Mouse (Mus musculus) forebrain, embryonic 12.5 days (tissue): ENCODE results near the gene Ctdnep1. TPM values are rescaled to one million over a fixed set of nuclear protein-coding genes. Genes with fewer than 3 reads are reported as not detected.

Source experiments
- ATAC-seq: fragments of 200-750 bp; cut with Nextera tagmentation; 2 replicates; pipeline ENCODE4 v1.8.0; 2017; ENCODE audit warnings: moderate TSS enrichment; ENCODE audit not compliant: low FRiP score
- H3K27ac ChIP-seq: fragments of 300-500 bp; sonication (generic); 2 replicates; pipeline ENCODE4 v1.5.1; 2016; ENCODE audit warnings: mild to moderate bottlenecking
- H3K27me3 ChIP-seq: fragments of 300-500 bp; sonication (generic); 2 replicates; pipeline ENCODE4 v1.6.1; 2016; ENCODE audit warnings: mild to moderate bottlenecking
- H3K36me3 ChIP-seq: fragments of 300-500 bp; sonication (generic); replicated peaks from 2 replicates; pipeline ENCODE4 v1.6.1; 2016; ENCODE audit warnings: mild to moderate bottlenecking
- H3K4me1 ChIP-seq: fragments of 300-500 bp; sonication (generic); 2 replicates; pipeline ENCODE4 v1.6.1; 2016
- H3K4me2 ChIP-seq: fragments of 300-500 bp; sonication (generic); 2 replicates; pipeline ENCODE4 v1.6.1; 2016; ENCODE audit warnings: mild to moderate bottlenecking, moderate library complexity
- H3K4me3 ChIP-seq: fragments of 300-500 bp; sonication (generic); replicated peaks from 2 replicates; pipeline ENCODE4 v1.5.1; 2016; ENCODE audit warnings: mild to moderate bottlenecking
- H3K9ac ChIP-seq: fragments of 300-500 bp; sonication (generic); 2 replicates; pipeline ENCODE4 v1.6.1; 2016; ENCODE audit warnings: mild to moderate bottlenecking
- H3K9me3 ChIP-seq: fragments of 300-500 bp; sonication (generic); 2 replicates; pipeline ENCODE4 v1.6.1; 2016
- WGBS: fragments of 180-500 bp; shearing (Covaris S2); methylation state at CpG from one replicate; pipeline ENCODE4 v1.1.7; 2016; 5-methylcytosine and 5-hydroxymethylcytosine counted together
- microRNA counts: library from miRNA; unstranded; fragments of <30 nt; microRNA quantifications from one replicate; lab custom pipeline; 2017
- microRNA-seq: library from miRNA; unstranded; fragments of <30 nt; microRNA quantifications from one replicate; pipeline ENCODE4, GENCODE M21; 2017
- polyA plus RNA-seq: library from polyadenylated mRNA; unstranded; fragments of >200 nt; fragmentation: Nextera tagmentation; extraction: Ambion mirVana; gene quantifications from 2 replicates; pipeline ENCODE4 v1.2.1, GENCODE M21; 2016

Gene Ctdnep1
- polyA plus RNA-seq, 1 experiment from 2014 or later: 20.7 TPM

DNA sequence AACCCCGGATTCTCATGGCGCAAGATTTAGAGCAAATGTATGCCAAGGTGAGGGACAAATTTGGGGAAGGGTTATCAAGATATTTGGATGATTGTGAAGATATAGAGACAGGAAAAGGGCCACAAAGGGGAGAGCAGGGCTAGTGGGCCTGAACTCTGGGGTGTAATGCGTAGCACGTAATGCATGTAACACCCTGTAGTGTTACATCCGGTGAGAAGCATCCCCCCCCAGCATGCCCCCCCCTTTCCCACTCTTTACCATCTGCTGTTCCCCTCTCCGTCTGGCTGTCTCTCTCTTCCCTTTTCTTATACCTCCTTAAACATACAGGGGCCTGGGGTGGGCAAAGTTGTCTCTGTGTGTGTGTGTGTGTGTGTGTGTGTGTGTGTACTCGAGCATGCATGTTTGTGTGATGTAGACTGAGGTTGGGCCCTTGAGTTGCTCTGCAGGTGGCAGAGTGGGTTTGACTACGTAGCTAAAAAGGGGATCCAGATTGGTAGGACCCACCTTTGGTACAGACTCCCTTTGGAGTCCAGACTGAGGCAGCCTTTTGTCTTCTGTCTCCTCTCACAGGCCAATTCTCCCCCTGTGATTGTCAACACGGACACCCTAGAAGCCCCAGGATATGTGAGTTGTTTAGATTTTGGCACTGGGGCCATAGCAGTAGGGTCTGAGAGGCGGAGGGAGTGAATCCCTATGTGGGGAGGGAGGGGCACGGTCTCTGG is 49.0 kb downstream of the Ctdnep1 start:
- peak; percentile 56 for ATAC-seq
- peaks cover 57% of the 10 kb centered on the region for H3K4me1 ChIP-seq

GRCm38 (mm10) chr11:70030651-70031320 is 49.8 kb downstream of the Ctdnep1 start:
- Histone ChIP-seq H3K27ac (peak overlapping the region; percentile 96), H3K4me3 (peak overlapping the region; percentile 36; the same call in 1 of the 2 replicates), H3K9ac (0 out of 2 replicates have a peak overlapping the region, but pooled peaks have one; percentile 57), H3K36me3 (peaks cover 39% of the 10 kb centered on the region), H3K4me1 (peaks cover 49% of the 10 kb centered on the region), H3K9me3 (no peaks in the 10 kb centered on the region), H3K27me3 (no peaks in the 10 kb centered on the region), H3K4me2 (peak overlapping the region; percentile 67)
- ATAC-seq: no peak
- 94% methylated on average over 28 of the region's 28 CpGs for WGBS

More for the DNA sequence above, 49.0 kb downstream of the Ctdnep1 start:
- Histone ChIP-seq H3K4me3 (peak overlapping the region; percentile 36), H3K9me3 (no peaks in the 10 kb centered on the region), H3K4me2 (peak overlapping the region; percentile 67), H3K9ac (peak overlapping the region; percentile 57), H3K27me3 (no peaks in the 10 kb centered on the region), H3K36me3 (peaks cover 37% of the 10 kb centered on the region), H3K27ac (peak overlapping the region; percentile 96)
- 23% methylated on average over 11 of the region's 11 CpGs for WGBS

GRCm38 (mm10) chr11:70031321-70031670 is 50.3 kb downstream of the Ctdnep1 start:
- Histone ChIP-seq H3K4me3 (no peak overlapping the region), H3K27ac (no peak overlapping the region), H3K4me1 (peaks cover 44% of the 10 kb centered on the region), H3K27me3 (no peaks in the 10 kb centered on the region), H3K9ac (no peak overlapping the region), H3K36me3 (peaks cover 39% of the 10 kb centered on the region), H3K4me2 (0 out of 2 replicates have a peak overlapping the region, but pooled peaks have one; percentile 67), H3K9me3 (no peaks in the 10 kb centered on the region)
- ATAC-seq: no peak
- WGBS: 96% methylated on average over 11 of the region's 11 CpGs

DNA sequence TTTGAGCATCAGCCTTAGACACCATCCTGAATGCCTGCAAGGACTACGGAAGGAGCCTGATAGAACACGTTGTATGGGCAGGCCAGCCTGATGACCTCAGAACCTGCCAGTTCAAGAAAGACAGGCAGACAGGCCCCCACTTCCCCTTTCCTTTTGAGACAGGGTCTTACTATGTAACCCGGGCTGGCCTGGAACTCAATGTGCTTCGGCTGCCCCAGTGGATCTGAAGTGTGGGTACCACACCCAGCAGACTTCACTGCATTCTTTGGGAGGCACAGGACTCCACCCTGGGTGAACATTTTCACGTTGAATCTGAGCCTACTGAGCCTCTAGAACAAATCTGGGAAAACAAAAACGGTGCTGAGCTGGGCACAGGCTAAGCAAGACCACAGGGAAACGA is 57.2 kb downstream of the Ctdnep1 start:
- Histone ChIP-seq H3K27me3 (no peaks in the 10 kb centered on the region), H3K27ac (no peak overlapping the region), H3K4me2 (no peak overlapping the region), H3K4me1 (0 out of 2 replicates have a peak, but pooled peaks cover 3% of the 10 kb centered on the region), H3K9me3 (no peaks in the 10 kb centered on the region), H3K9ac (no peak overlapping the region), H3K4me3 (no peak overlapping the region), H3K36me3 (peaks cover 73% of the 10 kb centered on the region)
- WGBS: 88% methylated on average over 7 of the region's 7 CpGs
- ATAC-seq: no peak

DNA sequence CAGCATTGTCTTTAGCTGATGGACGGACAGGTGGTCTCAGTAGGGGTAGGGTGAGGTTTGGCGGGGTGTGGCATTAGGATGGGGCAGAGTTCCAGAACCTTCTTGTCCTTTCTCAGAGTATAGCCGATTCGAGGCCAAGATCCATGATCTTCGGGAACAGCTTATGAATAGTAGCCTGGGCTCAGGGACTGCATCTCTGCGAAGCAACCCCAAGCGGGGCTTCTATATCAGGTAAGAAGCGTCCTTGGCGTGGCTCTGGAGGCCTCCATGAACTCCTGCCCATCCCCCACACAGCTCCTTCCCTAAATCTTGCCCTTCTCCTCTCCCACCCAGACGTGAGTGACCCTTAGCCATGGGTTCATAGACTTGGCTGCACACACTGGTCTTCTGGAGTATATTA is 58.7 kb downstream of the Ctdnep1 start:
- no peak overlapping the region for H3K27ac ChIP-seq
- no peak overlapping the region for H3K4me2 ChIP-seq
- peaks cover 4% of the 10 kb centered on the region; the same call in 1 of the 2 replicates for H3K4me1 ChIP-seq
- no peak for ATAC-seq
- no peak overlapping the region for H3K4me3 ChIP-seq
- H3K27me3 ChIP-seq: no peaks in the 10 kb centered on the region
- peaks cover 76% of the 10 kb centered on the region for H3K36me3 ChIP-seq
- 90% methylated on average over 10 of the region's 10 CpGs for WGBS
- H3K9me3 ChIP-seq: no peaks in the 10 kb centered on the region
- H3K9ac ChIP-seq: no peak overlapping the region

GRCm38 (mm10) chr11:70040184-70040583 is 59.2 kb downstream of the Ctdnep1 start:
- H3K4me3 ChIP-seq: no peak overlapping the region
- H3K9ac ChIP-seq: no peak overlapping the region
- H3K27ac ChIP-seq: no peak overlapping the region
- peaks cover 5% of the 10 kb centered on the region; the same call in 1 of the 2 replicates for H3K4me1 ChIP-seq
- ATAC-seq: no peak
- H3K36me3 ChIP-seq: peaks cover 77% of the 10 kb centered on the region
- H3K4me2 ChIP-seq: no peak overlapping the region
- H3K9me3 ChIP-seq: no peaks in the 10 kb centered on the region
- WGBS: 92% methylated on average over 7 of the region's 7 CpGs
- no peaks in the 10 kb centered on the region for H3K27me3 ChIP-seq

MicroRNAs encoded within 50 kb of the gene (microRNA counts, 519-probe panel; counts per million panel counts)
- microRNA mmu-miR-324-3p (lab: Ali Mortazavi, UCI): not detected
- microRNA mmu-miR-324-5p (lab: Ali Mortazavi, UCI): 3,781 counts per million, percentile 40 among the panel's probes with 10 or more counts

Small RNA genes lying within 50 kb of the gene (microRNA-seq; reads per million reads assigned to microRNA genes)
- gene Gm44349: not detected
- gene Mir324: 4,920 reads per million, percentile 89 among the genes with 10 or more reads in this experiment

Other genes starting within 250 kb of the Ctdnep1 start
- gene Polr2a, start 222.5 kb upstream of the Ctdnep1 start, polyA plus RNA-seq: 31.3 and 35.4 TPM in 2 replicates
- gene Slc35g3, start 219.2 kb upstream of the Ctdnep1 start, polyA plus RNA-seq: 0.13 and 0.33 TPM in 2 replicates
- gene Zbtb4, start 215.2 kb upstream of the Ctdnep1 start, polyA plus RNA-seq: 1.3 and 1.5 TPM in 2 replicates
- gene Chrnb1, start 185.2 kb upstream of the Ctdnep1 start, polyA plus RNA-seq: 1.2 and 1.8 TPM in 2 replicates
- gene Fgf11, start 179.3 kb upstream of the Ctdnep1 start, polyA plus RNA-seq: 2.6 and 3.2 TPM in 2 replicates
- gene Tmem102, start 175.5 kb upstream of the Ctdnep1 start, polyA plus RNA-seq: 0.76 and 1.3 TPM in 2 replicates
- gene Gm39566, start 165.9 kb upstream of the Ctdnep1 start, polyA plus RNA-seq: not detected in 2 replicates
- not detected in 2 replicates for gene Spem2, start 162.7 kb upstream of the Ctdnep1 start, polyA plus RNA-seq
- gene Spem1, start 159.0 kb upstream of the Ctdnep1 start, polyA plus RNA-seq: 0.24 and 0.26 TPM in 2 replicates
- 13.3 and 14.0 TPM in 2 replicates for gene Nlgn2, start 143.4 kb upstream of the Ctdnep1 start, polyA plus RNA-seq
- 285 and 294 TPM in 2 replicates for gene Tmem256, start 142.6 kb upstream of the Ctdnep1 start, polyA plus RNA-seq
- 55.1 and 56.3 TPM in 2 replicates for gene Plscr3, start 134.8 kb upstream of the Ctdnep1 start, polyA plus RNA-seq
- 0.14 and 0.60 TPM in 2 replicates for gene Tnk1, start 122.4 kb upstream of the Ctdnep1 start, polyA plus RNA-seq
- not detected in 2 replicates for gene Tmem95, start 103.1 kb upstream of the Ctdnep1 start, polyA plus RNA-seq
- gene Kctd11, start 99.8 kb upstream of the Ctdnep1 start, polyA plus RNA-seq: 1.7 and 2.5 TPM in 2 replicates
- 0.47 and 0.83 TPM in 2 replicates for gene Acap1, start 85.6 kb upstream of the Ctdnep1 start, polyA plus RNA-seq
- gene 2810408A11Rik, start 80.2 kb upstream of the Ctdnep1 start, polyA plus RNA-seq: 22.4 TPM in 2 replicates
- gene Neurl4, start 80.1 kb upstream of the Ctdnep1 start, polyA plus RNA-seq: 18.9 and 19.3 TPM in 2 replicates
- gene Gps2, start 67.3 kb upstream of the Ctdnep1 start, polyA plus RNA-seq: 95.8 and 99.1 TPM in 2 replicates
- gene Eif5a, start 59.2 kb upstream of the Ctdnep1 start, polyA plus RNA-seq: 1,678 TPM in 2 replicates
- gene Ybx2, start 45.4 kb upstream of the Ctdnep1 start, polyA plus RNA-seq: 7.4 and 8.9 TPM in 2 replicates
- gene Slc2a4, start 33.0 kb upstream of the Ctdnep1 start, polyA plus RNA-seq: 13.3 and 15.3 TPM in 2 replicates
- gene Cldn7, start 16.4 kb upstream of the Ctdnep1 start, polyA plus RNA-seq: 5.7 and 7.0 TPM in 2 replicates
- gene Elp5, start 1.4 kb downstream of the Ctdnep1 start, polyA plus RNA-seq: 129 and 141 TPM in 2 replicates
- 527 and 539 TPM in 2 replicates for gene Gabarap, start 10.0 kb downstream of the Ctdnep1 start, polyA plus RNA-seq
- gene Phf23, start 14.6 kb downstream of the Ctdnep1 start, polyA plus RNA-seq: 91.3 and 99.1 TPM in 2 replicates
- 45.2 and 46.6 TPM in 2 replicates for gene Dvl2, start 19.4 kb downstream of the Ctdnep1 start, polyA plus RNA-seq
- 43.5 and 48.4 TPM in 2 replicates for gene Acadvl, start 34.3 kb downstream of the Ctdnep1 start, polyA plus RNA-seq
- gene Dlg4, start 35.8 kb downstream of the Ctdnep1 start, polyA plus RNA-seq: 20.3 and 24.9 TPM in 2 replicates
- 0.63 and 0.75 TPM in 2 replicates for gene Asgr1, start 72.9 kb downstream of the Ctdnep1 start, polyA plus RNA-seq
- not detected in 2 replicates for gene Asgr2, start 111.5 kb downstream of the Ctdnep1 start, polyA plus RNA-seq
- not detected in 2 replicates for gene Mgl2, start 149.2 kb downstream of the Ctdnep1 start, polyA plus RNA-seq
- gene Clec10a, start 175.0 kb downstream of the Ctdnep1 start, polyA plus RNA-seq: 0.17 and 0.33 TPM in 2 replicates
- 1.5 and 2.5 TPM in 2 replicates for gene Slc16a11, start 231.6 kb downstream of the Ctdnep1 start, polyA plus RNA-seq
- 14.3 and 14.4 TPM in 2 replicates for gene Slc16a13, start 239.9 kb downstream of the Ctdnep1 start, polyA plus RNA-seq
- 5.7 and 5.9 TPM in 2 replicates for gene Bcl6b, start 248.6 kb downstream of the Ctdnep1 start, polyA plus RNA-seq